Mouse (Mus musculus): Measurements from ENCODE around the gene Cacna1d. TPM values are rescaled to one million over a fixed set of nuclear protein-coding genes. Genes with fewer than 3 reads are reported as not detected.

Cacna1d gene
- total RNA-seq, 2 experiments from 2014 or later = 3.7 to 3.9 TPM

- peak; percentile 85 for ATAC-seq (ENCODE audit: poor library complexity, severe bottlenecking)
Measured at GRCm38 (mm10) chr14:30043356-30043940, 447.8 kb downstream of the Cacna1d start.

- no peak for ATAC-seq (ENCODE audit: poor library complexity, severe bottlenecking)
Measured at GRCm38 (mm10) chr14:30041836-30042235, 449.4 kb downstream of the Cacna1d start.

- no peak for ATAC-seq (ENCODE audit: poor library complexity, severe bottlenecking)
Measured at GRCm38 (mm10) chr14:30039413-30039812, 451.8 kb downstream of the Cacna1d start.

- ATAC-seq (ENCODE audit: poor library complexity, severe bottlenecking) = no peak
Measured at GRCm38 (mm10) chr14:30038431-30038830, 452.8 kb downstream of the Cacna1d start.

GRCm38 (mm10) chr14:30033405-30033804 lies 457.9 kb downstream of the Cacna1d start:
- ATAC-seq (ENCODE audit: poor library complexity, severe bottlenecking) = no peak

GRCm38 (mm10) chr14:30027378-30027777 lies 463.9 kb downstream of the Cacna1d start:
- peak; percentile 59 for ATAC-seq (ENCODE audit: poor library complexity, severe bottlenecking)

- peak; percentile 52 for ATAC-seq (ENCODE audit: poor library complexity, severe bottlenecking)
Measured at GRCm38 (mm10) chr14:30024387-30024786, 466.9 kb downstream of the Cacna1d start.

- ATAC-seq (ENCODE audit: poor library complexity, severe bottlenecking) = peak; percentile 72
Measured at GRCm38 (mm10) chr14:30022471-30022870, 468.8 kb downstream of the Cacna1d start.

- ATAC-seq (ENCODE audit: poor library complexity, severe bottlenecking) = no peak
Measured at GRCm38 (mm10) chr14:30019792-30020575, 471.3 kb downstream of the Cacna1d start.

- no peak for ATAC-seq (ENCODE audit: poor library complexity, severe bottlenecking)
Measured at GRCm38 (mm10) chr14:30019375-30019774, 471.9 kb downstream of the Cacna1d start.

GRCm38 (mm10) chr14:30018846-30019245 lies 472.4 kb downstream of the Cacna1d start:
- no peak for ATAC-seq (ENCODE audit: poor library complexity, severe bottlenecking)

GRCm38 (mm10) chr14:30018463-30018801 lies 472.8 kb downstream of the Cacna1d start:
- no peak for ATAC-seq (ENCODE audit: poor library complexity, severe bottlenecking)

GRCm38 (mm10) chr14:30017794-30018462 lies 473.3 kb downstream of the Cacna1d start:
- no peak for ATAC-seq (ENCODE audit: poor library complexity, severe bottlenecking)

- ATAC-seq (ENCODE audit: poor library complexity, severe bottlenecking) = no peak
Measured at GRCm38 (mm10) chr14:30016666-30017065, 474.6 kb downstream of the Cacna1d start.

- no peak for ATAC-seq (ENCODE audit: poor library complexity, severe bottlenecking)
Measured at GRCm38 (mm10) chr14:30015008-30015407, 476.2 kb downstream of the Cacna1d start.

- peak; percentile 34 for ATAC-seq (ENCODE audit: poor library complexity, severe bottlenecking)
Measured at GRCm38 (mm10) chr14:30014487-30014886, 476.8 kb downstream of the Cacna1d start.

- ATAC-seq (ENCODE audit: poor library complexity, severe bottlenecking) = no peak
Measured at GRCm38 (mm10) chr14:30011886-30012560, 479.2 kb downstream of the Cacna1d start.

GRCm38 (mm10) chr14:30009864-30010560 lies 481.2 kb downstream of the Cacna1d start:
- ATAC-seq (ENCODE audit: poor library complexity, severe bottlenecking) = no peak

GRCm38 (mm10) chr14:30008733-30009575 lies 482.3 kb downstream of the Cacna1d start, which contains the start of the genes Il17rb and Chdh:
Gene Il17rb (minus strand): TSS chr14:30008896.
Gene Chdh (plus strand): TSS chr14:30009023.
- peak; percentile 85 for ATAC-seq (ENCODE audit: poor library complexity, severe bottlenecking)

GRCm38 (mm10) chr14:29999475-29999811 lies 491.8 kb downstream of the Cacna1d start:
- ATAC-seq (ENCODE audit: poor library complexity, severe bottlenecking) = no peak
